Comparison of ENCODE assay signal across 30 mouse cellular contexts in the genomic region with DNA sequence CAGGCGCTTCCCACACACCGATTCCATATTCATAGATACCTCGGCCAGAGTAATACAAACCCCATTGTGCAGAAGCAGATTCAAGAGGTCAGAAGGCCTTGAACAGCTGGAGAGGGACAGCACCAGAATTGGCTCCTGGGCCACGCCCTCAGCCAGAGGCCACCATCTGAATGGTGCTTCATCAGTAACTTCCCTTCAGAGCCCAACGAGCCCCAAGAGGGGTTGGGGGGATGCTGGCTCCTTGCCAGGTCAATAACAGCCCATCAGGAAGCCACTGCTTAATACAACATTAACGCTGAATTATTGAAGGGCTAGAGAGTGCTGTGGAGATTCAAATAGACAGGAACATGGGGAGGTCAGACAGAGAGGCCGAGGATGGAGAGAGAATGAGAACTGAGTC.
DNase-seq lines count a peak whose midpoint lies in the region; ATAC-seq and TF ChIP-seq lines count a peak whose summit lies in the region.
"Had no signal": no experiment of that assay in that cellular context is flagged by ENCODE, and none has a peak within 500 bp of the region (broad histone marks: within the 10 kb centered on the region; RNA-seq: fewer than 3 reads in every experiment).

No protein-coding gene starts in this region.

- H3K4me2 ChIP-seq in kidney, embryonic 15.5 days = no peak overlapping the region
- H3K4me2 ChIP-seq in neural tube, embryonic 11.5 days (ENCODE audit: low read depth) = no peak overlapping the region
- H3K4me2 ChIP-seq in neural tube, embryonic 15.5 days = no peak overlapping the region
- no peak overlapping the region for H3K4me2 ChIP-seq in stomach, embryonic 15.5 days
- H3K4me2 ChIP-seq in stomach, postnatal 0 days (replicated peaks; ENCODE audit: low read depth) = no peak overlapping the region
- H3K4me2 ChIP-seq in neural tube, embryonic 14.5 days (ENCODE audit: low read depth, low read length) = no peak overlapping the region
- H3K4me2 ChIP-seq: forebrain, embryonic 13.5 days; heart, embryonic 12.5 days; heart, embryonic 15.5 days; hindbrain, embryonic 13.5 days had no signal

- no peak for TF ChIP-seq CTCF in stomach, postnatal 0 days (IDR thresholded peaks at IDR 0.05; ENCODE audit: low read depth)

- H3K27ac ChIP-seq in kidney, embryonic 15.5 days = no peak overlapping the region
- no peak overlapping the region for H3K27ac ChIP-seq in neural tube, embryonic 11.5 days (ENCODE audit: low read depth, low read length)
- no peak overlapping the region for H3K27ac ChIP-seq in neural tube, embryonic 15.5 days (replicated peaks)
- H3K27ac ChIP-seq in stomach, embryonic 15.5 days = no peak overlapping the region
- no peak overlapping the region for H3K27ac ChIP-seq in stomach, postnatal 0 days (replicated peaks)
- no peak overlapping the region for H3K27ac ChIP-seq in neural tube, embryonic 14.5 days (ENCODE audit: low read depth, low read length)
- H3K27ac ChIP-seq: forebrain, embryonic 10.5 days; forebrain, embryonic 13.5 days; heart, embryonic 15.5 days; hindbrain, embryonic 10.5 days; hindbrain, embryonic 13.5 days had no signal

- H3K9ac ChIP-seq in kidney, embryonic 15.5 days = no peak overlapping the region
- no peak overlapping the region for H3K9ac ChIP-seq in neural tube, embryonic 11.5 days (ENCODE audit: low read length)
- no peak overlapping the region for H3K9ac ChIP-seq in neural tube, embryonic 15.5 days (replicated peaks)
- no peak overlapping the region for H3K9ac ChIP-seq in stomach, embryonic 15.5 days
- H3K9ac ChIP-seq in stomach, postnatal 0 days (ENCODE audit: low read length) = no peak overlapping the region
- H3K9ac ChIP-seq in neural tube, embryonic 14.5 days (replicated peaks; ENCODE audit: low read depth, low read length) = no peak overlapping the region
- H3K9ac ChIP-seq: forebrain, embryonic 13.5 days; forebrain, postnatal 0 days; heart, embryonic 12.5 days; heart, embryonic 15.5 days; hindbrain, embryonic 13.5 days had no signal

- no peaks in the 10 kb centered on the region for H3K9me3 ChIP-seq in kidney, embryonic 15.5 days (replicated peaks)
- no peaks in the 10 kb centered on the region for H3K9me3 ChIP-seq in neural tube, embryonic 11.5 days (ENCODE audit: control insufficient read depth, low read length)
- no peaks in the 10 kb centered on the region for H3K9me3 ChIP-seq in neural tube, embryonic 15.5 days (replicated peaks)
- H3K9me3 ChIP-seq in stomach, embryonic 15.5 days = no peaks in the 10 kb centered on the region
- H3K9me3 ChIP-seq in stomach, postnatal 0 days (ENCODE audit: control insufficient read depth, low read length) = no peaks in the 10 kb centered on the region
- H3K9me3 ChIP-seq in neural tube, embryonic 14.5 days (ENCODE audit: control insufficient read depth, low read length) = no peaks in the 10 kb centered on the region
- H3K9me3 ChIP-seq: forebrain, embryonic 10.5 days; forebrain, embryonic 13.5 days; G1E; heart, embryonic 12.5 days; heart, embryonic 15.5 days; hindbrain, embryonic 10.5 days; hindbrain, embryonic 13.5 days had no signal

- 49% methylated on average over 7 of the region's 7 CpGs for WGBS in kidney, embryonic 15.5 days
- WGBS in neural tube, embryonic 11.5 days = 58% methylated on average over 7 of the region's 7 CpGs
- 31% methylated on average over 7 of the region's 7 CpGs for WGBS in neural tube, embryonic 15.5 days
- 48% methylated on average over 7 of the region's 7 CpGs for WGBS in stomach, embryonic 15.5 days
- WGBS in stomach, postnatal 0 days = 56% methylated on average over 7 of the region's 7 CpGs
- WGBS in neural tube, embryonic 14.5 days = 33% methylated on average over 7 of the region's 7 CpGs

- peak; percentile 57 to 66 for DNase-seq in kidney, postnatal 4 days
- peak; percentile 61 for DNase-seq in neural tube, embryonic 11.5 days (ENCODE audit: low spot score)
- DNase-seq in stomach, postnatal 0 days (ENCODE audit: low spot score) = no peak
- DNase-seq in frontal cortex, adult 2 months (ENCODE audit: extremely low spot score in 1 of 2, low spot score in 1 of 2) = no peak
- DNase-seq: adrenal gland, adult 2 months; adrenal gland, postnatal 14 days; cerebellum, adult 11 months; cerebellum, adult 8-10 months; cerebellum, postnatal 10 days; cerebellum, postnatal 36 days; embryo, embryonic 11 days; forebrain, postnatal 0 days; gastrocnemius, postnatal 25 days; heart, adult 18-20 months; heart, postnatal 10 days; heart, postnatal 36 days had no signal

- H3K4me3 ChIP-seq in kidney, embryonic 15.5 days (replicated peaks) = no peak overlapping the region
- no peak overlapping the region for H3K4me3 ChIP-seq in neural tube, embryonic 11.5 days (ENCODE audit: low read depth, low read length)
- H3K4me3 ChIP-seq in neural tube, embryonic 15.5 days (replicated peaks) = no peak overlapping the region
- no peak overlapping the region for H3K4me3 ChIP-seq in stomach, embryonic 15.5 days (replicated peaks)
- H3K4me3 ChIP-seq in stomach, postnatal 0 days (ENCODE audit: low read depth, low read length) = no peak overlapping the region
- H3K4me3 ChIP-seq in neural tube, embryonic 14.5 days (ENCODE audit: low read depth, low read length) = no peak overlapping the region
- H3K4me3 ChIP-seq: forebrain, embryonic 10.5 days; forebrain, embryonic 13.5 days; heart, embryonic 12.5 days; heart, embryonic 15.5 days; hindbrain, embryonic 10.5 days; hindbrain, embryonic 13.5 days had no signal

- peaks cover 28% of the 10 kb centered on the region for H3K4me1 ChIP-seq in kidney, embryonic 15.5 days
- H3K4me1 ChIP-seq in neural tube, embryonic 11.5 days (ENCODE audit: control insufficient read depth, insufficient read depth, low read length) = no peaks in the 10 kb centered on the region
- H3K4me1 ChIP-seq in neural tube, embryonic 15.5 days = peaks cover 23% of the 10 kb centered on the region
- peaks cover 15% of the 10 kb centered on the region; the same call in 1 of the 2 replicates for H3K4me1 ChIP-seq in stomach, embryonic 15.5 days
- H3K4me1 ChIP-seq in stomach, postnatal 0 days (replicated peaks; ENCODE audit: control insufficient read depth, insufficient read depth) = no peaks in the 10 kb centered on the region
- peaks cover 21% of the 10 kb centered on the region for H3K4me1 ChIP-seq in neural tube, embryonic 14.5 days (ENCODE audit: control insufficient read depth, insufficient read depth, low read length)

- no peak; the same call in 1 of the 2 replicates for ATAC-seq in kidney, embryonic 15.5 days (replicated peaks; ENCODE audit: low FRiP score)
- no peak for ATAC-seq in neural tube, embryonic 11.5 days (ENCODE audit: insufficient read depth, low FRiP score, low TSS enrichment)
- no peak for ATAC-seq in neural tube, embryonic 15.5 days (ENCODE audit: low FRiP score)
- 0 out of 2 replicates have a peak, but pooled peaks have one; percentile 23 for ATAC-seq in stomach, embryonic 15.5 days (ENCODE audit: insufficient read depth, low FRiP score, low read depth)
- ATAC-seq in stomach, postnatal 0 days (ENCODE audit: low FRiP score, low TSS enrichment) = no peak
- peak; percentile 14; the same call in 1 of the 2 replicates for ATAC-seq in neural tube, embryonic 14.5 days (ENCODE audit: low read depth)
- ATAC-seq: forebrain, embryonic 13.5 days; forebrain, postnatal 0 days; hindbrain, embryonic 16.5 days; Patski had no signal

- H3K27me3 ChIP-seq in kidney, embryonic 15.5 days = peaks cover 33% of the 10 kb centered on the region
- H3K27me3 ChIP-seq in neural tube, embryonic 11.5 days (ENCODE audit: control insufficient read depth, insufficient read depth, low read length) = no peaks in the 10 kb centered on the region
- no peaks in the 10 kb centered on the region for H3K27me3 ChIP-seq in neural tube, embryonic 15.5 days (replicated peaks)
- H3K27me3 ChIP-seq in stomach, embryonic 15.5 days (replicated peaks) = no peaks in the 10 kb centered on the region
- H3K27me3 ChIP-seq in stomach, postnatal 0 days (ENCODE audit: control insufficient read depth, insufficient read depth, low read length) = no peaks in the 10 kb centered on the region
- no peaks in the 10 kb centered on the region for H3K27me3 ChIP-seq in neural tube, embryonic 14.5 days (ENCODE audit: control insufficient read depth, insufficient read depth, low read length)
- H3K27me3 ChIP-seq: CH12.LX, Patski had no signal

- TF ChIP-seq EP300 in stomach, postnatal 0 days (optimal IDR thresholded peaks at IDR 0.05) = no peak

- H3K36me3 ChIP-seq in kidney, embryonic 15.5 days = no peaks in the 10 kb centered on the region
- no peaks in the 10 kb centered on the region for H3K36me3 ChIP-seq in neural tube, embryonic 11.5 days (ENCODE audit: control insufficient read depth, insufficient read depth, low read length)
- H3K36me3 ChIP-seq in neural tube, embryonic 15.5 days = no peaks in the 10 kb centered on the region
- no peaks in the 10 kb centered on the region for H3K36me3 ChIP-seq in stomach, embryonic 15.5 days
- no peaks in the 10 kb centered on the region for H3K36me3 ChIP-seq in stomach, postnatal 0 days (ENCODE audit: control insufficient read depth, insufficient read depth, low read length)
- no peaks in the 10 kb centered on the region for H3K36me3 ChIP-seq in neural tube, embryonic 14.5 days (ENCODE audit: control insufficient read depth, insufficient read depth, low read length)
- H3K36me3 ChIP-seq: forebrain, embryonic 10.5 days; G1E; heart, embryonic 12.5 days; heart, embryonic 15.5 days; hindbrain, embryonic 10.5 days; hindbrain, embryonic 13.5 days had no signal

Comparison
In these comparisons a context has a peak if more than half of its experiments do, and no peak if none do; other contexts are left out.
1. ATAC-seq: peak in stomach, embryonic 15.5 days (single experiment) and neural tube, embryonic 14.5 days (single experiment); none in kidney, embryonic 15.5 days (single experiment), neural tube, embryonic 11.5 days (single experiment), neural tube, embryonic 15.5 days (single experiment) and stomach, postnatal 0 days (single experiment).
2. DNase-seq: peak in kidney, postnatal 4 days (2 of 2) and neural tube, embryonic 11.5 days (single experiment); none in stomach, postnatal 0 days (single experiment) and frontal cortex, adult 2 months (0 of 2).